ENCODE assay signal across 8 mouse cellular contexts in genomic region chr1:89467321-89468069, GRCm38 (mm10). TPM values are rescaled to one million over a fixed set of nuclear protein-coding genes. Genes with fewer than 3 reads are reported as not detected.
DNase-seq lines count a peak whose midpoint lies in the region; ATAC-seq and TF ChIP-seq lines count a peak whose summit lies in the region.

No protein-coding gene starts in this region.

- H3K79me2 ChIP-seq in liver, adult 2 months (ENCODE audit: control insufficient read depth, insufficient read depth, low read length), result peaks cover 59% of the 10 kb centered on the region

- no peak overlapping the region for H3K4me2 ChIP-seq in heart, postnatal 0 days (ENCODE audit: low read depth, low read length)
- no peak overlapping the region for H3K4me2 ChIP-seq in midbrain, embryonic 16.5 days (ENCODE audit: low read length)

- no peaks in the 10 kb centered on the region for H3K27me3 ChIP-seq in E14TG2a.4 (ENCODE audit: insufficient read depth, low read length)
- H3K27me3 ChIP-seq in heart, postnatal 0 days (ENCODE audit: control insufficient read depth, insufficient read depth, low read length), result no peaks in the 10 kb centered on the region
- no peaks in the 10 kb centered on the region for H3K27me3 ChIP-seq in liver, adult 2 months (ENCODE audit: control insufficient read depth, insufficient read depth, low read length)
- no peaks in the 10 kb centered on the region; the same call in 1 of the 2 replicates for H3K27me3 ChIP-seq in midbrain, embryonic 16.5 days (ENCODE audit: control insufficient read depth, insufficient read depth, low read depth, low read length)

- H3K4me1 ChIP-seq in E14TG2a.4 (replicated peaks; ENCODE audit: low read depth, low read length), result peaks cover 88% of the 10 kb centered on the region
- peaks cover 49% of the 10 kb centered on the region for H3K4me1 ChIP-seq in heart, postnatal 0 days (ENCODE audit: control insufficient read depth, insufficient read depth)
- peaks cover 15% of the 10 kb centered on the region for H3K4me1 ChIP-seq in liver, adult 2 months (ENCODE audit: control insufficient read depth, insufficient read depth, low read length)
- peaks cover 35% of the 10 kb centered on the region for H3K4me1 ChIP-seq in midbrain, embryonic 16.5 days (ENCODE audit: control insufficient read depth, insufficient read depth, low read length)

- H3K27ac ChIP-seq in heart, postnatal 0 days (ENCODE audit: low read depth), result peak overlapping the region; percentile 60; the same call in 1 of the 2 replicates
- peak overlapping the region; percentile 17; the same call in 1 of the 2 replicates for H3K27ac ChIP-seq in liver, adult 2 months (replicated peaks; ENCODE audit: insufficient read depth, low read depth, low read length)
- H3K27ac ChIP-seq in midbrain, embryonic 16.5 days (ENCODE audit: low read length), result no peak overlapping the region

- ATAC-seq in heart, postnatal 0 days (ENCODE audit: insufficient read depth, low read depth), result peak; percentile 58
- ATAC-seq in midbrain, embryonic 16.5 days, result 0 out of 2 replicates have a peak, but pooled peaks have one; percentile 21
- ATAC-seq in erythroid progenitor cell, adult 5-6 weeks (replicated peaks; ENCODE audit: low FRiP score, poor library complexity, severe bottlenecking), result no peak

- TF ChIP-seq CTCF in E14TG2a.4 (conservative IDR thresholded peaks at IDR 0.05; ENCODE audit: low read length), result no peak
- no peak for TF ChIP-seq CTCF in heart, postnatal 0 days (IDR thresholded peaks at IDR 0.05; ENCODE audit: low read depth)
- no peak for TF ChIP-seq CTCF in liver, adult 2 months (IDR thresholded peaks at IDR 0.05; ENCODE audit: low read depth, low read length)

- H3K9ac ChIP-seq in heart, postnatal 0 days (replicated peaks; ENCODE audit: low read depth, low read length), result no peak overlapping the region
- no peak overlapping the region for H3K9ac ChIP-seq in liver, adult 2 months (ENCODE audit: low read depth, low read length)
- no peak overlapping the region for H3K9ac ChIP-seq in midbrain, embryonic 16.5 days (ENCODE audit: low read depth, low read length)

- TF ChIP-seq POLR2A in liver, adult 2 months (IDR thresholded peaks at IDR 0.05; ENCODE audit: extremely low read depth, insufficient read depth, low read length), result no peak

- 0 out of 2 replicates have a peak, but pooled peaks cover 4% of the 10 kb centered on the region for H3K36me3 ChIP-seq in E14TG2a.4 (ENCODE audit: insufficient read depth, low read length)
- H3K36me3 ChIP-seq in heart, postnatal 0 days (replicated peaks; ENCODE audit: control insufficient read depth, insufficient read depth, low read length), result no peaks in the 10 kb centered on the region
- H3K36me3 ChIP-seq in liver, adult 2 months (ENCODE audit: control insufficient read depth, insufficient read depth, low read length), result no peaks in the 10 kb centered on the region
- no peaks in the 10 kb centered on the region for H3K36me3 ChIP-seq in midbrain, embryonic 16.5 days (ENCODE audit: control insufficient read depth, insufficient read depth, low read length)

- no peaks in the 10 kb centered on the region for H3K9me3 ChIP-seq in E14TG2a.4 (ENCODE audit: low read length)
- no peaks in the 10 kb centered on the region for H3K9me3 ChIP-seq in heart, postnatal 0 days (replicated peaks; ENCODE audit: control insufficient read depth, low read length)
- no peaks in the 10 kb centered on the region for H3K9me3 ChIP-seq in midbrain, embryonic 16.5 days (replicated peaks; ENCODE audit: control insufficient read depth, low read length, poor library complexity, severe bottlenecking)

- no peak for TF ChIP-seq EP300 in heart, postnatal 0 days (IDR thresholded peaks at IDR 0.05; ENCODE audit: low read depth)

- peak; percentile 67 to 76 for DNase-seq in adrenal gland, adult (ENCODE audit: inconsistent age in 2 of 2, low spot score in 1 of 2)
- no peak for DNase-seq in adrenal gland, postnatal 4 days (ENCODE audit: low spot score in 2 of 2)
- DNase-seq in heart, postnatal 0 days (ENCODE audit: low spot score), result no peak
- DNase-seq in liver, adult 2 months (ENCODE audit: extremely low read depth, low read depth, low spot score), result peak; percentile 58
- DNase-seq in cerebellum, postnatal 4 days (ENCODE audit: low spot score in 2 of 2), result no peak

- whole genome bisulfite sequencing in heart, postnatal 0 days, result 31% methylated on average over 6 of the region's 6 CpGs
- WGBS in liver, adult 2 months, result 9% methylated on average over 6 of the region's 6 CpGs
- WGBS in midbrain, embryonic 16.5 days, result 34% methylated on average over 6 of the region's 6 CpGs

- peak overlapping the region; percentile 23; the same call in 1 of the 2 replicates for H3K4me3 ChIP-seq in E14TG2a.4 (replicated peaks; ENCODE audit: low read length)
- no peak overlapping the region for H3K4me3 ChIP-seq in heart, postnatal 0 days (ENCODE audit: low read depth, low read length)
- no peak overlapping the region for H3K4me3 ChIP-seq in liver, adult 2 months (ENCODE audit: insufficient read depth, low read depth, low read length)
- H3K4me3 ChIP-seq in midbrain, embryonic 16.5 days (ENCODE audit: low read depth, low read length), result no peak overlapping the region

RNA-seq across cellular contexts. Expression of gene Agap1, which starts 12.9 kb away (rescaled TPM):
- total RNA-seq in adrenal gland, postnatal 4 days (2021), result 10 to 100 TPM; 85.5 to 97.5 TPM
- 21.0 and 38.2 TPM in 2 replicates for total RNA-seq in heart, postnatal 0 days (2014; rRNA removed; ENCODE audit: low replicate concordance)
- polyA plus RNA-seq in heart, postnatal 0 days (2015; fragmentation: Nextera tagmentation; extraction: Ambion mirVana), result 6.1 TPM in 2 replicates
- total RNA-seq in liver, adult 2 months (2014; rRNA removed), result 3.4 and 4.8 TPM in 2 replicates
- polyA plus RNA-seq in liver, adult 2 months (2012; rRNA removed), result 2.5 and 3.5 TPM in 2 replicates
- 40.8 and 47.7 TPM in 2 replicates for polyA plus RNA-seq in midbrain, embryonic 16.5 days (2015; fragmentation: Nextera tagmentation; extraction: Ambion mirVana)
- total RNA-seq in erythroid progenitor cell, adult 5-6 weeks (2015; ENCODE audit: low replicate concordance), result 8.4 and 11.2 TPM in 2 replicates
- 8.3 and 10.1 TPM in 2 replicates for total RNA-seq in erythroid progenitor cell, adult 5-6 weeks (2017; ENCODE audit: low replicate concordance)

Comparison
In these comparisons a context has a peak if more than half of its experiments do, and no peak if none do; other contexts are left out.
1. DNase-seq: peak in adrenal gland, adult (2 of 2) and liver, adult 2 months (single experiment); none in adrenal gland, postnatal 4 days (0 of 2), heart, postnatal 0 days (single experiment) and cerebellum, postnatal 4 days (0 of 2).